10 mouse cellular contexts compared by ENCODE assay signal in genomic region chr14:76772781-76773438, GRCm38 (mm10).
DNase-seq lines count a peak whose midpoint lies in the region; ATAC-seq and TF ChIP-seq lines count a peak whose summit lies in the region.
"Had no signal": no experiment of that assay in that cellular context is flagged by ENCODE, and none has a peak within 500 bp of the region (broad histone marks: within the 10 kb centered on the region; RNA-seq: fewer than 3 reads in every experiment).

No protein-coding gene starts in this region.

- H3K79me2 ChIP-seq in heart, adult 2 months (replicated peaks; ENCODE audit: control insufficient read depth, insufficient read depth, low read length): no peaks in the 10 kb centered on the region

- TF ChIP-seq CTCF in heart, adult 2 months (IDR thresholded peaks at IDR 0.05): peak; percentile 67
- peak; percentile 18; the same call in 1 of the 2 replicates for TF ChIP-seq CTCF in brain, embryonic 14.5 days (IDR thresholded peaks at IDR 0.05; ENCODE audit: borderline replicate concordance, extremely low read depth, insufficient read depth, insufficient read length)

- no peak overlapping the region for H3K4me3 ChIP-seq in heart, adult 2 months
- no peak overlapping the region for H3K4me3 ChIP-seq in forebrain, embryonic 15.5 days
- H3K4me3 ChIP-seq in midbrain, embryonic 15.5 days: no peak overlapping the region
- H3K4me3 ChIP-seq: limb, embryonic 15.5 days had no signal

- TF ChIP-seq POLR2A in heart, adult 2 months (IDR thresholded peaks at IDR 0.05; ENCODE audit: insufficient read depth, low read depth, low read length): no peak
- no peak for TF ChIP-seq POLR2A in brain, embryonic 14.5 days (IDR thresholded peaks at IDR 0.05; ENCODE audit: borderline replicate concordance, extremely low read depth, insufficient read depth, insufficient read length, poor library complexity, severe bottlenecking)

- intact Hi-C loops in heart, adult 2 months (cut with DNase I): loop anchor here (2.0 kb wide), 1 partner anchor 104 kb away; no protein-coding TSS in a partner anchor
- intact Hi-C loops in heart, postnatal 14 days (cut with DNase I): loop anchor here (5.0 kb wide), 1 partner anchor 104 kb away; no protein-coding TSS in a partner anchor

- peaks cover 2% of the 10 kb centered on the region; the same call in 1 of the 2 replicates for H3K4me1 ChIP-seq in heart, adult 2 months (ENCODE audit: control insufficient read depth, insufficient read depth, low read length)
- H3K4me1 ChIP-seq in forebrain, embryonic 15.5 days: peaks cover 13% of the 10 kb centered on the region
- H3K4me1 ChIP-seq in midbrain, embryonic 15.5 days: peaks cover 18% of the 10 kb centered on the region
- H3K4me1 ChIP-seq: limb, embryonic 15.5 days had no signal

- no peak overlapping the region for H3K9ac ChIP-seq in heart, adult 2 months (ENCODE audit: low read depth, low read length)
- H3K9ac ChIP-seq in forebrain, embryonic 15.5 days (replicated peaks): no peak overlapping the region
- H3K9ac ChIP-seq in midbrain, embryonic 15.5 days: no peak overlapping the region
- H3K9ac ChIP-seq: limb, embryonic 15.5 days had no signal

- H3K9me3 ChIP-seq in forebrain, embryonic 15.5 days: no peaks in the 10 kb centered on the region
- H3K9me3 ChIP-seq in midbrain, embryonic 15.5 days: no peaks in the 10 kb centered on the region
- H3K9me3 ChIP-seq: limb, embryonic 15.5 days had no signal

- H3K4me2 ChIP-seq in forebrain, embryonic 15.5 days (replicated peaks): no peak overlapping the region
- H3K4me2 ChIP-seq in midbrain, embryonic 15.5 days: no peak overlapping the region
- H3K4me2 ChIP-seq: limb, embryonic 15.5 days had no signal

- no peaks in the 10 kb centered on the region for H3K27me3 ChIP-seq in heart, adult 2 months (ENCODE audit: control insufficient read depth, insufficient read depth, low read length)
- H3K27me3 ChIP-seq in forebrain, embryonic 15.5 days: no peaks in the 10 kb centered on the region
- no peaks in the 10 kb centered on the region for H3K27me3 ChIP-seq in midbrain, embryonic 15.5 days (replicated peaks)
- H3K27me3 ChIP-seq: limb, embryonic 15.5 days had no signal

- no peak for DNase-seq in heart, adult 2 months
- no peak for DNase-seq in heart, postnatal 14 days
- peak; percentile 76 for DNase-seq in brain, embryonic 14.5 days (ENCODE audit: low read depth)
- DNase-seq in adipocyte (ENCODE audit: low spot score): no peak
- no peak for DNase-seq in right cerebral cortex, adult 18-20 months
- no peak for DNase-seq in urinary bladder, adult 2 months (ENCODE audit: low spot score)
- DNase-seq: heart, postnatal 36 days had no signal

- no peak for TF ChIP-seq EP300 in heart, adult 2 months (IDR thresholded peaks at IDR 0.05; ENCODE audit: insufficient read depth, low read depth, low read length)

- no peak overlapping the region for H3K27ac ChIP-seq in heart, adult 2 months
- H3K27ac ChIP-seq in forebrain, embryonic 15.5 days (replicated peaks): peak overlapping the region; percentile 57
- H3K27ac ChIP-seq in midbrain, embryonic 15.5 days: peak overlapping the region; percentile 70
- H3K27ac ChIP-seq: limb, embryonic 15.5 days had no signal

- peak; percentile 70 for ATAC-seq in forebrain, embryonic 15.5 days (replicated peaks)
- peak; percentile 72 for ATAC-seq in midbrain, embryonic 15.5 days (replicated peaks)

- WGBS in heart, adult 2 months: 80% methylated on average over 11 of the region's 11 CpGs
- WGBS in forebrain, embryonic 15.5 days: 25% methylated on average over 11 of the region's 11 CpGs
- WGBS in midbrain, embryonic 15.5 days: 24% methylated on average over 11 of the region's 11 CpGs

- no peaks in the 10 kb centered on the region for H3K36me3 ChIP-seq in heart, adult 2 months (ENCODE audit: control insufficient read depth, insufficient read depth, low read length)
- no peaks in the 10 kb centered on the region for H3K36me3 ChIP-seq in forebrain, embryonic 15.5 days
- H3K36me3 ChIP-seq in midbrain, embryonic 15.5 days (replicated peaks): no peaks in the 10 kb centered on the region
- H3K36me3 ChIP-seq: limb, embryonic 15.5 days had no signal
